Mouse (Mus musculus) neural tube, embryonic 15.5 days (tissue): ENCODE data around the gene Olfr111. TPM values are rescaled to one million over a fixed set of nuclear protein-coding genes. Genes with fewer than 3 reads are reported as not detected.

Experiments used
- ATAC-seq: fragments of 200-750 bp; cut with Nextera tagmentation; 2 replicates; pipeline ENCODE4 v1.8.0; 2017; ENCODE audit warnings: mild to moderate bottlenecking, moderate TSS enrichment, moderate library complexity; ENCODE audit not compliant: low FRiP score
- H3K27ac ChIP-seq: fragments of 300-500 bp; sonication (generic); replicated peaks from 2 replicates; pipeline ENCODE4 v1.5.1; 2015; ENCODE audit warnings: mild to moderate bottlenecking, inconsistent platforms
- H3K27me3 ChIP-seq: fragments of 300-500 bp; sonication (generic); replicated peaks from 2 replicates; pipeline ENCODE4 v1.6.1; 2015; ENCODE audit warnings: inconsistent platforms
- H3K36me3 ChIP-seq: fragments of 300-500 bp; sonication (generic); 2 replicates; pipeline ENCODE4 v1.6.1; 2015; ENCODE audit warnings: inconsistent platforms
- H3K4me1 ChIP-seq: fragments of 300-500 bp; sonication (generic); 2 replicates; pipeline ENCODE4 v1.6.1; 2015; ENCODE audit warnings: inconsistent platforms
- H3K4me2 ChIP-seq: fragments of 300-500 bp; sonication (generic); 2 replicates; pipeline ENCODE4 v1.6.1; 2015; ENCODE audit warnings: inconsistent platforms, mild to moderate bottlenecking, moderate library complexity
- H3K4me3 ChIP-seq: fragments of 300-500 bp; sonication (generic); replicated peaks from 2 replicates; pipeline ENCODE4 v1.5.1; 2015; ENCODE audit warnings: mild to moderate bottlenecking, inconsistent platforms
- H3K9ac ChIP-seq: fragments of 300-500 bp; sonication (generic); replicated peaks from 2 replicates; pipeline ENCODE4 v1.6.1; 2015; ENCODE audit warnings: mild to moderate bottlenecking, inconsistent platforms
- H3K9me3 ChIP-seq: fragments of 300-500 bp; sonication (generic); replicated peaks from 2 replicates; pipeline ENCODE4 v1.6.1; 2016; ENCODE audit warnings: inconsistent platforms
- polyA plus RNA-seq: library from polyadenylated mRNA; unstranded; fragments of >200 nt; fragmentation: Nextera tagmentation; extraction: Ambion mirVana; gene quantifications from 2 replicates; pipeline ENCODE4 v1.2.1, GENCODE M21; 2015

Olfr111 gene
- polyA plus RNA-seq, 1 experiment from 2014 or later, result not detected

DNA sequence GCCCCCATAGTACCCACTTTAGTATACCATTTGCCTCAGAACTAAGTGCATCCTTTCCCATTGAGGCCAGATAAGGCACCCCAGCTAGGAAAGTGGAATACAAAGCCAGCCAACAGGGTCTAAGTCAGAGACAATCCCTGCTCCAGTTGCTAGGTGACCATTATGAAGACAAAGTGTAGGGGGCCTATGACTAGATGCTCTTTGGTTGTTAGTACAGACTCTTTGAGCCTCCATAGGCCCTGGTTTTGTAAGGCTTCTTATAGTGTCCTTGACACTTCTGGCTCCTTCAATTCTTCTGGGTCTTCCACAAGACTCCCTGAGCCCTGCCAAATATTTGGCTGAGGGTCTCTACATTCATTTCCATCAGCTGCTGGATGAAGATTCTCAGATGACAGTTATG is 61.5 kb downstream of the Olfr111 start, which contains the start of gene Olfr112:
TSS of gene Olfr112 (minus strand) at position 101 of the 400 bp plus-strand sequence.
- Histone ChIP-seq H3K9me3 (no peaks in the 10 kb centered on the region), H3K4me2 (no peak within 1 kb of the TSS), H3K4me3 (no peak within 1 kb of the TSS), H3K27me3 (no peaks in the 10 kb centered on the region), H3K27ac (no peak within 1 kb of the TSS), H3K36me3 (no peaks in the 10 kb centered on the region), H3K9ac (no peak within 1 kb of the TSS), H3K4me1 (no peaks in the 10 kb centered on the region)
- no peak for ATAC-seq

DNA sequence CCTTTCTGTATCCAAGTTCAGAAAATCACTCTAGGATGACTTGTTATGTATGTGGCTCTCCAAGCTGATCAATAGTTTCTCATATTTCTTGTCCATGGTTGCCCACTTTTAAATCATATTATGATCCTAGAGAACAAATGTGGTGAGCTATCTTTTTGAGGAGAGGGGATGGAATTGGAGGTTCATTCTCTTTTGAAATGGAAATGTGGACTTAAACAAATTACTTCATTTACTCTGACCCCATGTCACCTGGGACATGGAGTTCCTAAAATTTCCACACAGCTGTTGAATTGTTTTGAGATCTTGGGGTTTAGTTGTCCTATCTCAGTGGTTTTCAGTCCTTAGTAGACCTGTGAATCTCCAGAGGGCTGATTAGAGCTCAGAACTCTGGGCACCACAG is 69.7 kb downstream of the Olfr111 start, which contains the start of gene Olfr113:
TSS of gene Olfr113 (minus strand) at position 101 of the 400 bp plus-strand sequence.
- Histone ChIP-seq H3K9ac (no peak within 1 kb of the TSS), H3K9me3 (no peaks in the 10 kb centered on the region), H3K27ac (no peak within 1 kb of the TSS), H3K4me1 (no peaks in the 10 kb centered on the region), H3K4me3 (no peak within 1 kb of the TSS), H3K27me3 (no peaks in the 10 kb centered on the region), H3K36me3 (no peaks in the 10 kb centered on the region), H3K4me2 (no peak within 1 kb of the TSS)
- ATAC-seq, result no peak

Other genes starting within 250 kb of the Olfr111 start
- not detected in 2 replicates for gene Olfr98, start 244.3 kb upstream of the Olfr111 start, polyA plus RNA-seq
- gene H2-M3, start 237.8 kb upstream of the Olfr111 start, polyA plus RNA-seq, result 1.7 and 3.2 TPM in 2 replicates
- not detected in 2 replicates for gene Olfr99, start 224.6 kb upstream of the Olfr111 start, polyA plus RNA-seq
- not detected in 2 replicates for gene Olfr101, start 203.7 kb upstream of the Olfr111 start, polyA plus RNA-seq
- not detected in 2 replicates for gene Olfr102, start 191.0 kb upstream of the Olfr111 start, polyA plus RNA-seq
- gene Olfr103, start 168.3 kb upstream of the Olfr111 start, polyA plus RNA-seq, result not detected in 2 replicates
- not detected in 2 replicates for gene Olfr104-ps, start 148.4 kb upstream of the Olfr111 start, polyA plus RNA-seq
- gene Olfr105-ps, start 129.0 kb upstream of the Olfr111 start, polyA plus RNA-seq, result not detected in 2 replicates
- not detected in 2 replicates for gene Olfr106-ps, start 117.6 kb upstream of the Olfr111 start, polyA plus RNA-seq
- 0.04 TPM in 1 of 2 replicates, not detected in the other for gene Olfr107, start 108.8 kb upstream of the Olfr111 start, polyA plus RNA-seq
- not detected in 2 replicates for gene Olfr108, start 62.5 kb upstream of the Olfr111 start, polyA plus RNA-seq
- not detected in 2 replicates for gene Olfr109, start 49.1 kb upstream of the Olfr111 start, polyA plus RNA-seq
- gene H2-M2, start 24.5 kb upstream of the Olfr111 start, polyA plus RNA-seq, result 0.73 TPM in 1 of 2 replicates, not detected in the other
- not detected in 2 replicates for gene Olfr110, start 15.6 kb upstream of the Olfr111 start, polyA plus RNA-seq
- not detected in 2 replicates for gene Olfr112, start 61.4 kb downstream of the Olfr111 start, polyA plus RNA-seq
- gene Olfr113, start 69.6 kb downstream of the Olfr111 start, polyA plus RNA-seq, result not detected in 2 replicates
- gene Olfr114, start 84.7 kb downstream of the Olfr111 start, polyA plus RNA-seq, result not detected in 2 replicates
- not detected in 2 replicates for gene Olfr115, start 119.1 kb downstream of the Olfr111 start, polyA plus RNA-seq
- not detected in 2 replicates for gene Olfr116, start 119.2 kb downstream of the Olfr111 start, polyA plus RNA-seq
- not detected in 2 replicates for gene Olfr117, start 155.8 kb downstream of the Olfr111 start, polyA plus RNA-seq
- gene Olfr118, start 159.0 kb downstream of the Olfr111 start, polyA plus RNA-seq, result not detected in 2 replicates
- not detected in 2 replicates for gene Olfr119, start 188.5 kb downstream of the Olfr111 start, polyA plus RNA-seq
- gene Olfr120, start 213.8 kb downstream of the Olfr111 start, polyA plus RNA-seq, result not detected in 2 replicates
- gene Olfr121, start 240.8 kb downstream of the Olfr111 start, polyA plus RNA-seq, result not detected in 2 replicates